Mouse (Mus musculus) NIH3T3 (cell line): ENCODE data around the gene Pawr.

Source experiments
- DNase-seq: peaks from one replicate; pipeline ENCODE4 v3.0.0-alpha.2; 2012; ENCODE audit warnings: low read depth

Pawr gene

DNA sequence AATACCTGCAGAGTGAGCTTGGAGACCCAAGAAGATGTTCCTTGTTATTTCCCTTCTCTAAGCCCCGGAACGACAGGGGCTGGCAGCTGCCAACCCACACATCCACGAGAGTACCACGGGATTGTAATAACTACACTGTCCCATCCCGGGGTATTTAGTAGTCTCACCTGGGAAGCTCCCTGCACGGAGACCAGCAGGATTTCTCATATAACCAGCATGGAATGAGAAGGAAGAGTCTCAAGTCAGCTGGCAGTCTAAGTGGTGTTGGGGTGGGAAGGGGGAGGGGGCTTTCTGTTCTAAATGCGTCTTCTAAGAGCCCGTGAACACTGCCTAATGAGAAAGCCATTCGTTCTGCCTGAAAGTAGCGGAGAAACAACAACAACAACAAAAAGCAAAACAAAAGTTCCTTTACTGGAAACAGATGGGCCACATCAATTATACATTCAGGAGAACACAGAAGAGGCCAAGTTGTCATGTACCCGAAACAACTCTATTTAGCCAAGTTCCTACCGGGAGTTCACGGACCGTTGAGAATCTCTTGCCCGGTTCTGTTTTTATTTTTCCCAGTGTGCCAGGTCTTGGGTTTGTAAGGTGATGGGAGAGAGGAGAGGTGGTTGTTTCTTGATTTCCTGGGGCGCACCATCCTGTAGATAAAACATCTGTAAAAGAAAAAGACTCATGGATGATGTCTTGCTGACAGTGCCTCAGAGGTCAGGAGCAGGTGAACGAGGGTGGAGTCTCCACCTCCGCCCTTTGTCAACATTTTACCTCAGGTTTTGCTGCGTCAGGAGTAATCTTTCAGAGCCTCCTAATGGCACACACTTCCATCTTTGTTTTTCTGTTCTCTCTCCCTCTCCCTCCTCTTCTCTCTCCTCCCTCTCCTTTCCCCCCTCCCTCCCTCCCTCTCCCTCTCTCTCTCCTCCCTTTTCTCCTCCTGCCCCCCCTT, 112.3 kb downstream of the Pawr start:
- no peak for DNase-seq

DNA sequence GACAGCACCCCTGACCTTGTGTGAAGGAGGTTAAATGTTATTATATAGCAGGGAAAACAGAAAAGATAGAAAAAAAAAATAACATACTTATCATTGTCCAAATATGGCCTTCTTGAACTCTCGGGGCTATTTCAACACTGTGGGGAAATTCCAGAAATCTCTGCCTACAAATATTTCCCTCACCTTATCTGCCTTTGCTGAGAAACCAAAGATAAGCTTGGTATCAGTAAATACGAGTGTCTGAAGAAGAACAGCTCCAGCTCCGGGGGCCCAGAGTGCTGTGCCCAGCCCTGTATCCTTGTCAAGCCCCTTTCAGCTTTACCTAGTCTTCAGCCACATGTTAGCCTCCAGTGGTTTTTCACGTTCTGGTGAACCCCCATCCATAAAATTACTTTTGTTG, 113.2 kb downstream of the Pawr start:
- DNase-seq = peak; percentile 51

DNA sequence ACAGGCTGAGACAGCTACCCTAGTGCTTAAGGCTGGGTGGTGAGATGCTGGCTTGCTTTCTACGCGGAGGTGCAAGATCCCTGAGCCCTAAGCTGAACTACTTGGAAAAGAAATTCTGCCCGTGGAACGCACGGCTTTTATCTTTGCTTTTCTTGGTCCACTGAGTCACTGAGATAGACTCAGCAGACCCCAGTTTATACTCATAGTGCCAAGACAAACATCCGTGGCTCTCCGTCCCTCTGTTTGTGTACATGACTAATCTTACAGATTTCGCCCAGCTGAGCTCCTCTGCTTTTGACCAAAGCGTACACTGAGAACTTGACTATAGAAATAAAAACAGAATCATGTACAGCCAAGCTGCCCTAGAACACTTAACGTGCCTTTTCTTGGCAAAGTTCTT, 113.7 kb downstream of the Pawr start:
- no peak for DNase-seq

DNA sequence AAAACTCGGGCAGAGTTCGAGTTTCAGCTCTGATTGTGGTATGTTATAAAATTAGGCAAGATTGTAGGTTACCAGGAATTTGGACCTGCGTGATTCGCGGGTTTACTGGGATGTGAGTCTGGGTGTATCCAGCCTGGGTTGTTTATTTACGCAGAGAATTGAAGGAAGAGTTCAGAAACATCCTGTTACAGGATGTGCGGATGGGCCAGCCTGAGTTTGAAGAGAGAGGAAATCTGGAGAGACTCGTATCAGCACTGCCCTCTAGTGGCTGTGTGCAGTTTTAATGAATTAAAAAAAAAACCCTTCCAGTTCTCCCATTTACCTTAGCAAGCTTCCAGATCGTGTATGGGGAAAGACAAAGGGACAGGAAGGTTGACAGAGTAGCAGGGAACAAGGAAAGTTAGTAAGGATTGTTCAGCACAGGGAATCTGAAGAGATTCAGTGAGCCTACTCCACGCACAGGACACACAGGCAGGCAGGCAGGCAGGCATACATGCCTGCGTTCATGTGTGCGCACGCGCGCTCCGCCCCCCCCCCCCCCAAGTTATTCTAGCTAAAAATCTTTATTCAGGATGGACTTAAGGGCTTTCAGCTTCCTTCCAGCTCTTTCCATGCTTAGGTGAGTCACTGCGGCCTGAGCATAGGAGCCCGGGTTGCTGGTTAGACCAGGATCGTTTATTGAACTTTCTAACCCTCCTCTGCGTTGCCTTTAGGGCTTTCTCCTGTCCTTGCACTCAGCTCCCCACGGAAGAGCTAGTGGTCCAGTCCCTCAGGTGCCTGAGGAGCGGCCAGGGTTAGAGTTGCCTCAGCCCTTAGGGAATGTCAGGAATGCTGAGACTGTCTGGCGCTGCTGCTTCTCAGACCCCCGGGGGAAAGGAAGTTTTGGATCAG, 114.4 kb downstream of the Pawr start:
- DNase-seq = peak; percentile 93

DNA sequence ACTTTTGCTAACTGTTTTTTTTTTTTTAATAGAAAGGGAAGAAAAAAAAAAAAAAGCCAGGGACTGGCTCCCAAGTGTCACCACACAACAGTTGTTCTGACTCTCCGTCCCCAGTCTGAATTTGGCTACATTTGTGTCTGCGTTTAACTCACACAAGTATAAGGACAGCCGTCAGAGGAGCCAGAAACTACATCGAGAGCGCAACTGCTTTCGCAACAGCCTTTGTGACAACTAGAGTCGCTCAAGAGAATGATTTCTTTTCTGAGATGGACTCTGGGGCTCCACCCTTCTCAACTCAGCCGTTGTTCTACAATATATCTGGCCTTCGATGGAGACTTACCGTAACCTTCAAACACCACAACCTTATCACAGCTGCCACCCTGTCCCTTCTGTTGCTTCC, 115.3 kb downstream of the Pawr start:
- no peak for DNase-seq

DNA sequence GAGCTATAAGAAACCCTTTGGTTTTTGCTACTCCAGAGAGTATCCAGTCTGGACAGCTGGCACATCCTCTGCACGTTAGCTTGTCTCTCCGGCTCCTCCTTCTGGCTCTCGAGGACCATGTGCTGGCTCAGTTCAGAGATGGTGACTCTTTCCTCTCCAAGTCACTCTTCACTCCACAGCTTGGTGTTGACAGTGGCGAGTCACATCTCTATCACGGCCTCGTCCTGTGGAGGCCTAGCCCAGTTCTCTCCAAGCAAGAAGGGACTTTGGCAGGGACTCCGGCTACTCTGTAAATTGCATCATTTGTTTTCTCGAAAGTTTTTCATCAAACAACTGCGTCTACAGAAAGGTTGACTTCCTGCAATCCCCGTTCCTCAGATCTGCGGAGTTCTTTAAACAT, 116.5 kb downstream of the Pawr start:
- peak; percentile 14 for DNase-seq

DNA sequence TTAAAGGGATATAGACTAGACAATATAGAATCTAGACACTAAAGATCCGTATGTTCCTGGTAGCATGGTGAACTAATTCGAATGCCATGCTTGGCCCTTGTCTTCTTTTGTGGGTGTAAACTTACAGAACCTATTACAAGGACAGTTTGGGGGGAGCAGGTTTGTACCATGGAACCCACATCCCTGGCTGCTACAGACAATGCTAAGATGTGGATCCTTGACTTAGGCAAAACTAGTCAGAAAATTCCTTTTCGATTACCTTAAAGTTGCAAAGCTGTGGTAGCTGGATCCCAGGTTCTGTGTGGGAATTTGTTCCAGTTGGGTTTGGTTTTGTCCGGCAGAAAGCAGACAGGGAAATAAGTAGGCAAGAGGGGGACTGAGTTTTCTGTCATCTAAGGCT, 118.5 kb downstream of the Pawr start:
- DNase-seq = no peak

DNA sequence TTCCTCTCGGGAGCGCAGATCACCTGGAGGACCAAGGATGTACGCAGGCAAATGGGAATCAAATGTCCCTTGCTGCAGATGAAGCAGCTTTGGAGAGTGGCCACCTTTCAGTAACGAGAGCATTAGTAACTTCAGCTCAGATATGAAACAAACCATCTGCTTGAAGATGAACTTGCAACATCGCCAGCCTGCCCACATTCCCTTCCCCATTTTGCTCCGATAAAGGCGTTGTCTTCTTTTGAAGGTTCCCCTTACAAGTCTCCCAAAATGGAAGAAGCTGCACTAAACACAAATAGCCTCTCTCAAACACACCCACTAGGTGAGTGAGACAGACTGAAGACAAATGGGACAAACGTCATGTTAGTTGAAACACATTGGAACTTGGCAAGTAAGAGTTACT, 119.6 kb downstream of the Pawr start:
- no peak for DNase-seq

DNA sequence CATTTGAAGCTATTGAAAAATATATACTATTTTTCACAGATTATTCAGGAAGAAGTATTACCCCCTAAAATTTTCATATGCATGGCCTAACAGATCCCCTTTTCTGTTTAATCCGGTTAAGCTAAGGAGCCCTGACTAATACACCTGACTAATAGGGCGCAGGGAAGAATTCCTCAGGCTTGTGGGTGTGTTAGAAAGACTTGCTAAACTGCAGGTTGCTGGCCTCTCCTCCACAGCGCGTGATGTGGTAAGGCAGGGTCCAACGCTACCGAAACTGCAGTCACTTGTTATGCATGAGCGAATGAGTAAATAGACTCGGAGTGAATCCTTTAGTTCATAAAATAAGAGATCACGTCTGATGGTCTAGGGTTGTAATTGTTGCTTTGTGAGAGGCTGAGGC, 120.5 kb downstream of the Pawr start:
- DNase-seq = no peak

DNA sequence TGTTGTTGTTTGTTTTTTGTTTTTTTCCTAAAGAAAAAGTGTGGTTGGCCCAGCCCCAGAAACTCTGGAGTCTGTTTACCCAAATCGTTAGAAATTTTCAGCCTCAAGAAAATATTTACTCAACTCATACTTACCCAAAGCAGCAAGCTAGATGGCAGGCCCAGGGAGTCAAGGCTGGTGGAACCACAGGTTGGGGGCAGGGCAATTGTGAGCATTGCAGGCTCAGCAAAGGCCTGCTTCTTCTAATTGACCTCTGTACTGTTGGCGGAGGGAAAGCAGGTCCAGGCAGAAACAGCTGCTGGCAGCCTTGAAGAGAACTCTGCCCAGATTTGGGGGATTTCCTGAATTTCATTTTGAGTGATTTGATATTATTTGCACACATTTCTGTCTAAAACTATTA, 121.6 kb downstream of the Pawr start:
- DNase-seq = peak; percentile 52

DNA sequence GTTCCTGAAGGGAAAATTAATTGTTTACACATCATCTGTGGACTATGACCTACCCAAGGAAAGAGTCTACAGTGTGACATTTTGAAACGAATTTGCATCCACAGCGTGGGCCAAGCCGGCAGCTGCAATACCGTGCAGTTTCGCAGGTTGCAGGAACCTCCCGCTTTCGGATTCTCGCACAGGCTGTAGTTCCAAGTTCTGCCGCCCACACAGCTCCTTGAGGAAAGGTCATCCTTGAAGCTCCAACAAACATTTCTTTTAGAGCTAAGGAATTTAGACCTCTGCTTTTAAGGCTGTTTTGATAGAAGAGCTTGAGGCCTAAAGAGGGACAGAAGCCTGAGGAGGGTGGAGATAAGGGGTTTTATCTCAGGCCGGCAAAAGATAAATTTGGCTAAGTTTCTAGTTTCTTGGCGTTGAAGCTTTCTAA, 122.8 kb downstream of the Pawr start:
- DNase-seq = no peak

DNA sequence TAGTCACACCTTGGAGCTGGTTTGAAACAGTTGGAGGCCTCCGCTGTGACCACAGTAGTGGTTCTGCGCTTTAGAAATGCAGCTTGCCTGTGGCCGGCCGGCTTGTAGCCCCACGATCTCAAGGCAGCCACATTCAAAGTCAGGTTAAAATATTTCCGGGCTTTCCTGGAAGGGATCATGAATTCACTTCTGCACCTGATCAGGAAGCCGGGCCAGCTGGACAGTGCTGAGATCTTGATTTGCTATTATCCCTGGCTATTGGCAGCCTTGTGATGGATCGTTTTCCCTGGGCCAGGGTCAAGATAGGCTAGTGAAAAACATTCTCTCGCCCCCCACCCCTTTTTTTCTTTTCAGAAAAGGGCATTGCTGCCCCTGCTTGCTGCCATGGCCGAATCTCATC, 123.3 kb downstream of the Pawr start:
- no peak for DNase-seq

DNA sequence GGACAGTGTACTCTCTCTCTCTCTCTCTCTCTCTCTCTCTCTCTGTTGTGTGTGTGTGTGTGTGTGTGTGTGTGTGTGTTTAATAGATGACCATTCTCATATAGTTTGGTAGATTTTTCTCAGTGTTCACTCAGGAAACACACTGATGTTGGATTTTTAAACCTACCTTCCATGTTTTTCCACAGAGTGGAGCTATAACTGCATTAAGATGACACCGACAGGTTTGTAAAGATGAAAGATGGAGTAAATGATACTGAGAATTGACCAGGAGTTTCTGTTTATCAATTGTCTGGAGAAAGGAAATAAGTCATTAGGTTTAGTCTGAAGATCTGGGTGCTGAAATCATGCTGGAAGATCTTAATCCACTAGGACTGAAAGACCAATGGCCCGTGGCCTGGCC, 124.0 kb downstream of the Pawr start:
- peak; percentile 23 for DNase-seq

DNA sequence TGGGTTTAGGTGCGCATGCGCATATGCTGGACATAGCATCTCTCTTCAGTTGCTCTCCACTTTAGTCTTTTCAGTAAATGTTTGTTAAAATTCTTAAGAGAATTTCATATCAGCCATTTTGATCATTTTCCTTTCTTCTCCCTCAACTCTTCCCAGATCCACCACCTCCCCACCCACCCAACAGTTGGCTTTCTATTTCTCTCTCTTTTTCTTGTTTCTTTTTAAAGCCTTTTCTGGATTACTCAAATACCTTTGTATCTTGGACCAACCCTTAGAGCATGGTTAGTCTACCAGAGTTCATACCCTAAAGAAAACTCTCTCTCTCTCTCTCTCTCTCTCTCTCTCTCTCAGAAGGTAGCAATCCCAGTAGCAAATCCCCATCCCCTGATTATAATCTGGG, 125.1 kb downstream of the Pawr start:
- no peak for DNase-seq

DNA sequence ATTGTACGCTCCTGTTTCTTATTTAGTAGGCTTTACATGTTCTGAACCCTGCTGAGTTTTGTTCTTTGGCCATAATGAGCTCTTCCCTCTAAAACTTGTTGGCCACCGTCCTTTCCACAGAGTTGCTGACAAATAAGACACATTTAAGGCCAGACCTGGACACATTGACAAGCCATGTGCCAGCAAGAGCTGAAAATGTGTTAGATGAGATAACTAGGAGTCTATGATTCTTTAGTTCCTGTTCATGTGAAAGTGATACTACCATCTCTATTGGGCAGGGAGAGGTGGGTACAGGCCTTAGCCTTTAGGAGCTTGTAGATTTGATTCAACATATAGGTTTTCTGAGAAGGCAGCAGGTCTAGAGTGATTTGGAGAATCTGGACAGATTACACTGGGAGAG, 129.9 kb downstream of the Pawr start:
- DNase-seq = no peak
